Mouse (Mus musculus) MEL (cell line): ENCODE measurements at regions not wholly inside any gene's neighbourhood (a gene's known extent, or its start where the extent isn't known, plus 50 kb on each side); places are given as distances from the start of the nearest gene placed in this dataset.

Source experiments
- DNase-seq: peaks from one replicate; pipeline ENCODE4 v3.0.0; 2011; ENCODE audit warnings: low read depth, low spot score
- H3K27ac ChIP-seq: 2 replicates; pipeline ENCODE4 v1.5.1; 2012; ENCODE audit warnings: low read depth, mild to moderate bottlenecking, control low read depth, low read length, moderate library complexity; ENCODE audit not compliant: control insufficient read depth
- H3K27me3 ChIP-seq, 2 experiments: fragments of 150-350 bp in 1 of 2; sonication (generic) in 1 of 2; 2 replicates each; pipeline ENCODE4 v1.6.1; 2012; ENCODE audit warnings: low read length in 2 of 2, mild to moderate bottlenecking in 2 of 2, improper control_type of control experiment in 1 of 2, moderate library complexity in 1 of 2; ENCODE audit not compliant: insufficient read depth in 2 of 2, control insufficient read depth in 1 of 2
- H3K36me3 ChIP-seq, 2 experiments: 2 replicates each; pipeline ENCODE4 v1.6.1; 2012 to 2014; ENCODE audit warnings: low read length in 2 of 2, improper control_type of control experiment in 1 of 2, inconsistent platforms in 1 of 2, mild to moderate bottlenecking in 1 of 2; ENCODE audit not compliant: insufficient read depth in 2 of 2, control insufficient read depth in 1 of 2
- H3K4me1 ChIP-seq, 2 experiments: fragments of 150-350 bp in 1 of 2; sonication (generic) in 1 of 2; 2 replicates each; pipeline ENCODE4 v1.6.1; 2012; ENCODE audit warnings: low read length in 2 of 2, improper control_type of control experiment in 1 of 2, mild to moderate bottlenecking in 1 of 2; ENCODE audit not compliant: insufficient read depth in 2 of 2, control insufficient read depth in 1 of 2
- H3K4me3 ChIP-seq, 2 experiments: fragments of 150-350 bp in 1 of 2; sonication (generic) in 1 of 2; 2 replicates each; pipeline ENCODE4 v1.5.1; 2012; ENCODE audit warnings: low read depth in 2 of 2, low read length in 2 of 2, mild to moderate bottlenecking in 2 of 2, moderate library complexity in 2 of 2, control low read depth in 1 of 2, improper control_type of control experiment in 1 of 2; ENCODE audit not compliant: control insufficient read depth in 1 of 2, insufficient read depth in 1 of 2
- H3K79me2 ChIP-seq: 2 replicates; pipeline ENCODE4 v1.6.1; 2012; ENCODE audit warnings: mild to moderate bottlenecking, low read length, moderate library complexity; ENCODE audit not compliant: control insufficient read depth, poor library complexity, insufficient read depth
- H3K9ac ChIP-seq: 2 replicates; pipeline ENCODE4 v1.6.1; 2012; ENCODE audit warnings: low read depth, mild to moderate bottlenecking, control low read depth, low read length, moderate library complexity; ENCODE audit not compliant: control insufficient read depth, poor library complexity, severe bottlenecking
- H3K9me3 ChIP-seq: fragments of 150-350 bp; sonication (generic); replicated peaks from 2 replicates; pipeline ENCODE4 v1.6.1; 2012; ENCODE audit warnings: mild to moderate bottlenecking, low read length, improper control_type of control experiment, moderate library complexity; ENCODE audit not compliant: insufficient read depth
- BHLHE40 ChIP-seq: IDR thresholded peaks from 2 replicates; pipeline ENCODE4 v1.6.1; 2012; ENCODE audit warnings: low read depth, mild to moderate bottlenecking, inconsistent platforms, low read length, improper control_type of control experiment, borderline replicate concordance
- E2F4 ChIP-seq: IDR thresholded peaks from 2 replicates; pipeline ENCODE4 v1.6.1; 2011; ENCODE audit warnings: low read depth, low read length, improper control_type of control experiment, borderline replicate concordance
- ETS1 ChIP-seq: IDR thresholded peaks from 2 replicates; pipeline ENCODE4 v1.6.1; 2012; ENCODE audit warnings: low read depth, mild to moderate bottlenecking, inconsistent platforms, low read length, improper control_type of control experiment, moderate library complexity
- GABPA ChIP-seq: IDR thresholded peaks from 2 replicates; pipeline ENCODE4 v1.6.1; 2012; ENCODE audit warnings: low read depth, mild to moderate bottlenecking, inconsistent platforms, low read length, improper control_type of control experiment, moderate library complexity
- GATA1 ChIP-seq: IDR thresholded peaks from 2 replicates; pipeline ENCODE4 v1.6.1; 2011; ENCODE audit warnings: low read depth, low read length, improper control_type of control experiment
- HCFC1 ChIP-seq: IDR thresholded peaks from 2 replicates; pipeline ENCODE4 v1.6.1; 2012; ENCODE audit warnings: low read depth, mild to moderate bottlenecking, inconsistent platforms, low read length, improper control_type of control experiment, moderate library complexity
- KAT2A ChIP-seq: conservative IDR thresholded peaks from 2 replicates; pipeline ENCODE4 v1.6.1; 2012; ENCODE audit warnings: low read depth, low read length, improper control_type of control experiment, inconsistent platforms
- MAX ChIP-seq: IDR thresholded peaks from 2 replicates; pipeline ENCODE4 v1.6.1; 2011; ENCODE audit warnings: low read length, improper control_type of control experiment
- MEF2A ChIP-seq: IDR thresholded peaks from 2 replicates; pipeline ENCODE4 v1.6.1; 2014; ENCODE audit warnings: low read depth, mild to moderate bottlenecking, inconsistent platforms, low read length, improper control_type of control experiment; ENCODE audit not compliant: poor library complexity, insufficient replicate concordance, severe bottlenecking; ENCODE audit errors: extremely low read depth
- MXI1 ChIP-seq: IDR thresholded peaks from 2 replicates; pipeline ENCODE4 v1.6.1; 2011; ENCODE audit warnings: mild to moderate bottlenecking, low read depth, low read length, improper control_type of control experiment
- MYB ChIP-seq: IDR thresholded peaks from 2 replicates; pipeline ENCODE4 v1.6.1; 2011; ENCODE audit warnings: mild to moderate bottlenecking, low read depth, low read length, improper control_type of control experiment
- MYC ChIP-seq: IDR thresholded peaks from 2 replicates; pipeline ENCODE4 v1.6.1; 2011; ENCODE audit warnings: low read depth, mild to moderate bottlenecking, low read length, improper control_type of control experiment, moderate library complexity
- NELFE ChIP-seq: IDR thresholded peaks from 2 replicates; pipeline ENCODE4 v1.6.1; 2011; ENCODE audit warnings: low read depth, low read length, improper control_type of control experiment
- NRF1 ChIP-seq: IDR thresholded peaks from 2 replicates; pipeline ENCODE4 v1.6.1; 2014; ENCODE audit warnings: low read depth, mild to moderate bottlenecking, inconsistent platforms, low read length, improper control_type of control experiment, moderate library complexity; ENCODE audit not compliant: poor library complexity, insufficient read depth, severe bottlenecking
- POLR2AphosphoS2 ChIP-seq: IDR thresholded peaks from 2 replicates; pipeline ENCODE4 v1.6.1; 2011; ENCODE audit warnings: low read length, improper control_type of control experiment
- RCOR1 ChIP-seq: IDR thresholded peaks from 2 replicates; pipeline ENCODE4 v1.6.1; 2012; ENCODE audit warnings: low read depth, mild to moderate bottlenecking, inconsistent platforms, low read length, improper control_type of control experiment
- SIN3A ChIP-seq: IDR thresholded peaks from 2 replicates; pipeline ENCODE4 v1.6.1; 2012; ENCODE audit warnings: low read length, improper control_type of control experiment, inconsistent platforms
- SMC3 ChIP-seq: IDR thresholded peaks from 2 replicates; pipeline ENCODE4 v1.6.1; 2011; ENCODE audit warnings: low read depth, low read length, improper control_type of control experiment
- TBP ChIP-seq: IDR thresholded peaks from 2 replicates; pipeline ENCODE4 v1.8.0; 2011; ENCODE audit warnings: low read depth, low read length, improper control_type of control experiment
- TCF12 ChIP-seq: IDR thresholded peaks from 2 replicates; pipeline ENCODE4 v1.6.1; 2014; ENCODE audit warnings: low read depth, mild to moderate bottlenecking, inconsistent platforms, low read length, improper control_type of control experiment, moderate library complexity
- UBTF ChIP-seq: IDR thresholded peaks from 2 replicates; pipeline ENCODE4 v1.6.1; 2012; ENCODE audit warnings: low read depth, mild to moderate bottlenecking, inconsistent platforms, low read length, improper control_type of control experiment, moderate library complexity, borderline replicate concordance; ENCODE audit not compliant: insufficient read depth
- ZC3H11A ChIP-seq: IDR thresholded peaks from 2 replicates; pipeline ENCODE4 v1.6.1; 2012; ENCODE audit warnings: low read depth, mild to moderate bottlenecking, inconsistent platforms, low read length, improper control_type of control experiment
- ZKSCAN1 ChIP-seq: IDR thresholded peaks from 2 replicates; pipeline ENCODE4 v1.6.1; 2012; ENCODE audit warnings: low read depth, mild to moderate bottlenecking, inconsistent platforms, low read length, improper control_type of control experiment, moderate library complexity
- ZMIZ1 ChIP-seq: IDR thresholded peaks from 2 replicates; pipeline ENCODE4 v1.6.1; 2012; ENCODE audit warnings: low read depth, mild to moderate bottlenecking, inconsistent platforms, low read length, improper control_type of control experiment, moderate library complexity

- Histone ChIP-seq H3K9me3 (no peaks in the 10 kb centered on the region), H3K27ac (no peak overlapping the region), H3K36me3 (no peaks in the 10 kb centered on the region), H3K4me1 (no peaks in the 10 kb centered on the region), H3K9ac (no peak overlapping the region), H3K4me3 (no peak overlapping the region), H3K79me2 (no peaks in the 10 kb centered on the region), H3K27me3 (no peaks in the 10 kb centered on the region)
- TF ChIP-seq HCFC1: no peak
- TF ChIP-seq ZMIZ1: no peak
- no peak for TF ChIP-seq MXI1
- no peak for TF ChIP-seq BHLHE40
- no peak for DNase-seq
Measured at GRCm38 (mm10) chr1:119234449-119234848, 181.0 kb upstream of the Gli2 start.

- H3K27ac ChIP-seq: no peak overlapping the region
- no peak overlapping the region for H3K4me3 ChIP-seq
- no peak for DNase-seq
- TF ChIP-seq HCFC1 (no peak), NRF1 (no peak), ZMIZ1 (no peak), SIN3A (no peak), UBTF (no peak), MAX (no peak), NELFE (no peak), ETS1 (no peak), SMC3 (no peak), POLR2AphosphoS2 (no peak), GABPA (no peak), MYB (no peak)
- H3K36me3 ChIP-seq: no peaks in the 10 kb centered on the region
- no peak overlapping the region for H3K9ac ChIP-seq
- no peaks in the 10 kb centered on the region for H3K9me3 ChIP-seq
- no peaks in the 10 kb centered on the region for H3K27me3 ChIP-seq
- no peaks in the 10 kb centered on the region for H3K79me2 ChIP-seq
- H3K4me1 ChIP-seq: no peaks in the 10 kb centered on the region
Measured at GRCm38 (mm10) chr1:119226996-119227395, 173.6 kb upstream of the Gli2 start.

- no peak for DNase-seq
- Histone ChIP-seq H3K4me3 (no peak overlapping the region), H3K36me3 (no peaks in the 10 kb centered on the region), H3K27ac (no peak overlapping the region), H3K27me3 (no peaks in the 10 kb centered on the region), H3K4me1 (no peaks in the 10 kb centered on the region), H3K9me3 (no peaks in the 10 kb centered on the region), H3K79me2 (no peaks in the 10 kb centered on the region), H3K9ac (no peak overlapping the region)
- TF ChIP-seq ZKSCAN1 (no peak), NELFE (no peak), TCF12 (no peak), HCFC1 (no peak), ZC3H11A (no peak), MYC (no peak), GABPA (no peak), TBP (no peak), MEF2A (no peak), GATA1 (no peak), MYB (no peak), NRF1 (no peak), RCOR1 (no peak), KAT2A (no peak), UBTF (no peak), ZMIZ1 (no peak), E2F4 (no peak), ETS1 (no peak)
Measured at GRCm38 (mm10) chr1:119223876-119224275, 170.5 kb upstream of the Gli2 start.
